Mouse (Mus musculus) G1E (cell line): ENCODE results near the gene Fry.

ENCODE experiments used
- CTCF ChIP-seq: IDR thresholded peaks from 2 replicates; pipeline ENCODE4 v1.5.1; 2012; ENCODE audit warnings: low read depth, low read length, inconsistent platforms, mixed read lengths
- TAL1 ChIP-seq: conservative IDR thresholded peaks from 2 replicates; pipeline ENCODE4 v1.6.1; 2012; ENCODE audit warnings: low read depth, low read length, inconsistent platforms, mixed read lengths

- TF ChIP-seq TAL1, result no peak
- TF ChIP-seq CTCF, result no peak
Measured at GRCm38 (mm10) chr5:150306497-150306896, 188.1 kb downstream of the Fry start.
